Mouse (Mus musculus): ENCODE results near the gene I0C0044D17Rik. TPM values are rescaled to one million over a fixed set of nuclear protein-coding genes. Genes with fewer than 3 reads are reported as not detected.

The I0C0044D17Rik gene
- polyA plus RNA-seq, 1 experiment, result not detected

- Histone ChIP-seq H3K27me3 (ENCODE audit: control insufficient read depth, insufficient read depth, insufficient read length) (no peaks in the 10 kb centered on the region), H3K79me3 (ENCODE audit: low read depth) (no peaks in the 10 kb centered on the region), H3ac (ENCODE audit: control insufficient read depth, insufficient read length, low read depth) (no peak overlapping the region), H3K4me3 (ENCODE audit: insufficient read depth, poor library complexity, severe bottlenecking) (no peak overlapping the region), H3K36me3 (ENCODE audit: control insufficient read depth, insufficient read depth) (no peaks in the 10 kb centered on the region), H3K79me2 (ENCODE audit: control insufficient read depth, insufficient read depth) (no peaks in the 10 kb centered on the region)
- no peak for TF ChIP-seq MAX (IDR thresholded peaks at IDR 0.05)
Observed at GRCm38 (mm10) chr4:98837715-98838505, 14.3 kb upstream of the I0C0044D17Rik start.

DNA sequence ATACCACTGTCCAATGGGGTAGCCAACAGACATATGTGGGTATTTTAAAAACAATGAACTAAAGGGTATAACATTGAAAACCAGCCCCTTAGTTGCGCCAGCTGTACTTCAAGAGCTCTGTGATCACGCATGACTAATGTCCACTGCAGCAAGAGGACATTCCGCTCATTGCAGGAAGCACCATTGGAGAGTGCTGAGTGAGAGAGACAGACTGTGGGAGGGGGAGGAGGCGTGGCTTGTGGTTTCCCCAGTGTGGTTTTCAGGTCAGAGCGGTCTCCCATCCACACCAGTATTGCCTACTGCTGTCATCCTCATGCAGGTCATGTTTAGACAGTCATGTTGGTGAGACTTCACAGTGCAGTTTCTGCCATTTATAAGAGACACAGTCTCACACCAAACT, 12.9 kb upstream of the I0C0044D17Rik start:
- Histone ChIP-seq H3ac (ENCODE audit: control insufficient read depth, insufficient read length, low read depth) (no peak overlapping the region), H3K36me3 (ENCODE audit: control insufficient read depth, insufficient read depth) (no peaks in the 10 kb centered on the region), H3K27me3 (ENCODE audit: control insufficient read depth, insufficient read depth, insufficient read length) (no peaks in the 10 kb centered on the region), H3K4me3 (ENCODE audit: insufficient read depth, poor library complexity, severe bottlenecking) (no peak overlapping the region), H3K79me3 (ENCODE audit: low read depth) (no peaks in the 10 kb centered on the region), H3K79me2 (ENCODE audit: control insufficient read depth, insufficient read depth) (no peaks in the 10 kb centered on the region)
- no peak for TF ChIP-seq MAX (IDR thresholded peaks at IDR 0.05)
- TF ChIP-seq FOSL1 (IDR thresholded peaks at IDR 0.05; ENCODE audit: insufficient read depth, low read length, poor library complexity, severe bottlenecking), result no peak
- no peak for TF ChIP-seq CTCF (IDR thresholded peaks at IDR 0.05; ENCODE audit: control insufficient read depth, insufficient read depth, insufficient read length)
- TF ChIP-seq MYOD1 (IDR thresholded peaks at IDR 0.05; ENCODE audit: control insufficient read depth, insufficient read length, low read depth), result no peak
- no peak for TF ChIP-seq USF1 (IDR thresholded peaks at IDR 0.05; ENCODE audit: low read depth)
- no peak for TF ChIP-seq MYOG (IDR thresholded peaks at IDR 0.05; ENCODE audit: control insufficient read depth, extremely low read depth, insufficient read length)
- no peak for TF ChIP-seq CEBPB (IDR thresholded peaks at IDR 0.05; ENCODE audit: low read depth)

DNA sequence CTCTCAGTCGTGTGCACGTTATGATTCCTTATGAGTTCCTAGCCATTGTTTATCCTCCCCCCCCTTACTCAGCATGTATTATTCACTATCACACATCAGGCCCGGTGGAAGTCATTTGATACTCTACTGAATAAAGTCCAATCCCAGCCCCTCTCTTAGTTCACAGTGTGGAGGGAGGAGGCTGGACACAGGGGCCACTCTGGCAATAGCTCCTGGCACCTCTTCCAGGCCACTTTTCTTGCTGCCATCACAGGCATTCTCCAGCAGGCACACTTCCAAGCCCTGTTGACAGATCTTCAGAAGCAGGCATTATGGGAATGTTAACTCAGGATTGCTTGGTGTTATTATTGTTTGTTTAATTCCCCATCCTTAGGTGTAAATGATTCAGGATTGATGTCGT, 11.1 kb upstream of the I0C0044D17Rik start:
- Histone ChIP-seq H3K79me2 (ENCODE audit: control insufficient read depth, insufficient read depth) (no peaks in the 10 kb centered on the region), H3K36me3 (ENCODE audit: control insufficient read depth, insufficient read depth) (no peaks in the 10 kb centered on the region), H3K27me3 (ENCODE audit: control insufficient read depth, insufficient read depth, insufficient read length) (no peaks in the 10 kb centered on the region), H3K79me3 (ENCODE audit: low read depth) (no peaks in the 10 kb centered on the region), H3ac (ENCODE audit: control insufficient read depth, insufficient read length, low read depth) (no peak overlapping the region), H3K4me3 (ENCODE audit: insufficient read depth, poor library complexity, severe bottlenecking) (no peak overlapping the region)
- no peak for TF ChIP-seq MYOG (IDR thresholded peaks at IDR 0.05; ENCODE audit: control insufficient read depth, extremely low read depth, insufficient read length)
- no peak for TF ChIP-seq USF1 (IDR thresholded peaks at IDR 0.05; ENCODE audit: low read depth)
- TF ChIP-seq MYOD1 (IDR thresholded peaks at IDR 0.05; ENCODE audit: control insufficient read depth, insufficient read length, low read depth), result no peak
- no peak for TF ChIP-seq MAX (IDR thresholded peaks at IDR 0.05)
- TF ChIP-seq CTCF (IDR thresholded peaks at IDR 0.05; ENCODE audit: control insufficient read depth, insufficient read depth, insufficient read length), result no peak
- no peak for TF ChIP-seq CEBPB (IDR thresholded peaks at IDR 0.05; ENCODE audit: low read depth)
- no peak for TF ChIP-seq FOSL1 (IDR thresholded peaks at IDR 0.05; ENCODE audit: insufficient read depth, low read length, poor library complexity, severe bottlenecking)

GRCm38 (mm10) chr4:98831726-98832125, 8.1 kb upstream of the I0C0044D17Rik start:
- TF ChIP-seq MYOD1 (IDR thresholded peaks at IDR 0.05; ENCODE audit: control insufficient read depth, insufficient read length, low read depth), result no peak
- no peak for TF ChIP-seq CTCF (IDR thresholded peaks at IDR 0.05; ENCODE audit: control insufficient read depth, insufficient read depth, insufficient read length)
- TF ChIP-seq MYOG (IDR thresholded peaks at IDR 0.05; ENCODE audit: control insufficient read depth, extremely low read depth, insufficient read length), result no peak
- no peak for TF ChIP-seq MAX (IDR thresholded peaks at IDR 0.05)
- no peaks in the 10 kb centered on the region for H3K79me3 ChIP-seq (ENCODE audit: low read depth)
- H3K36me3 ChIP-seq (ENCODE audit: control insufficient read depth, insufficient read depth), result no peaks in the 10 kb centered on the region
- no peak overlapping the region for H3K4me3 ChIP-seq (ENCODE audit: insufficient read depth, poor library complexity, severe bottlenecking)
- no peaks in the 10 kb centered on the region for H3K27me3 ChIP-seq (ENCODE audit: control insufficient read depth, insufficient read depth, insufficient read length)
- no peak overlapping the region for H3ac ChIP-seq (ENCODE audit: control insufficient read depth, insufficient read length, low read depth)
- no peaks in the 10 kb centered on the region for H3K79me2 ChIP-seq (ENCODE audit: control insufficient read depth, insufficient read depth)

DNA sequence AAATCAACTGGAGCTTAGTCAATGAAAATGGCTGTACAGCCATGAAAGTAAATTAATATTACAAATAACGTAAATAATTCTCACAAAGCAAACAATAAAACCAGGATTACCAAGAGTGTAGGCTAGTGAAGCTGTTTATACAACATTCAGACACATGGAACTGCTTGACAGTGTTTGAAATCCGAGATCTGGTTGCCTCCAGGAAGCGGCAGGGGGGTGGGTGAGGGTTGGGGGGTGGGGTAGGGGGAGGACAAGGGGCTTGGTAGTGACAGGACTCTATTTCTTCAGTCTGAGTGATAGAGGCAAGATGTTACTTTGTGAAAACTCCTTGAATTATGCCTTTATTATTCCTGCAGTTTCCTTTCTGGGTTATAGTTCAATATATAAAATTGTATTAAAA, 3.1 kb upstream of the I0C0044D17Rik start:
- no peaks in the 10 kb centered on the region for H3K27me3 ChIP-seq (ENCODE audit: control insufficient read depth, insufficient read depth, insufficient read length)
- H3K4me3 ChIP-seq (ENCODE audit: insufficient read depth, poor library complexity, severe bottlenecking), result no peak overlapping the region
- H3K79me2 ChIP-seq (ENCODE audit: control insufficient read depth, insufficient read depth), result no peaks in the 10 kb centered on the region
- no peak for TF ChIP-seq MYOG (IDR thresholded peaks at IDR 0.05; ENCODE audit: control insufficient read depth, extremely low read depth, insufficient read length)
- TF ChIP-seq MAX (IDR thresholded peaks at IDR 0.05), result no peak
- no peak for TF ChIP-seq CTCF (IDR thresholded peaks at IDR 0.05; ENCODE audit: control insufficient read depth, insufficient read depth, insufficient read length)
- no peak for TF ChIP-seq CEBPB (IDR thresholded peaks at IDR 0.05; ENCODE audit: low read depth)
- no peak for TF ChIP-seq FOSL1 (IDR thresholded peaks at IDR 0.05; ENCODE audit: insufficient read depth, low read length, poor library complexity, severe bottlenecking)
- TF ChIP-seq MYOD1 (IDR thresholded peaks at IDR 0.05; ENCODE audit: control insufficient read depth, insufficient read length, low read depth), result no peak
- no peaks in the 10 kb centered on the region for H3K36me3 ChIP-seq (ENCODE audit: control insufficient read depth, insufficient read depth)
- H3K79me3 ChIP-seq (ENCODE audit: low read depth), result no peaks in the 10 kb centered on the region
- no peak overlapping the region for H3ac ChIP-seq (ENCODE audit: control insufficient read depth, insufficient read length, low read depth)

DNA sequence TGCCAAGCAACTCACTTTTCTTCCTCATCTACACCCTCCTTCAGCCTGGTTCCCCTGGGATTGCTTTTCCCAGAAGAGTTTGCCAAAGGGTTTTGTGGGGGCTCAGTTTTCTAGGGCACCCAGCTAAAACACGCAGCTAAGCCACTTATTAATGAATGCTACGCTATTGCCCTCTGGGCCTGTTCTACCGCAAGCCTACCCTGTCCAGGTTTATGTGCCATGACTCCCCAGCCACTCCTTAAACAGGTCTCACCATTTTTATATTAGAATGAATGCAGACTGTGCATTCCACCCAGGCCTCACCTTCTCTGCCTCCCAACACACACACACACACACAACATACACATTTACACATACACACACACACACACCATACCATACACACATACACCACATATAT, 593 bp downstream of the I0C0044D17Rik start:
- Histone ChIP-seq H3K27me3 (ENCODE audit: control insufficient read depth, insufficient read depth, insufficient read length) (no peaks in the 10 kb centered on the region), H3K79me3 (ENCODE audit: low read depth) (no peaks in the 10 kb centered on the region), H3K79me2 (ENCODE audit: control insufficient read depth, insufficient read depth) (no peaks in the 10 kb centered on the region), H3ac (ENCODE audit: control insufficient read depth, insufficient read length, low read depth) (no peak overlapping the region), H3K36me3 (ENCODE audit: control insufficient read depth, insufficient read depth) (no peaks in the 10 kb centered on the region), H3K4me3 (ENCODE audit: insufficient read depth, poor library complexity, severe bottlenecking) (no peak overlapping the region)
- TF ChIP-seq FOSL1 (IDR thresholded peaks at IDR 0.05; ENCODE audit: insufficient read depth, low read length, poor library complexity, severe bottlenecking), result no peak
- no peak for TF ChIP-seq MYOG (IDR thresholded peaks at IDR 0.05; ENCODE audit: control insufficient read depth, extremely low read depth, insufficient read length)
- TF ChIP-seq CTCF (IDR thresholded peaks at IDR 0.05; ENCODE audit: control insufficient read depth, insufficient read depth, insufficient read length), result no peak
- no peak for TF ChIP-seq CEBPB (IDR thresholded peaks at IDR 0.05; ENCODE audit: low read depth)
- no peak for TF ChIP-seq USF1 (IDR thresholded peaks at IDR 0.05; ENCODE audit: low read depth)
- no peak for TF ChIP-seq MYOD1 (IDR thresholded peaks at IDR 0.05; ENCODE audit: control insufficient read depth, insufficient read length, low read depth)
- no peak for TF ChIP-seq MAX (IDR thresholded peaks at IDR 0.05)

Measured in C2C12 (cell line).